Mouse (Mus musculus) lung, postnatal 14 days (tissue): ENCODE results near the gene Hist1h4j.
A peak's percentile ranks its signal among the peaks of the same experiment; 100 is the strongest.
"Not testable (repeated sequence)": the region's sequence is repeated elsewhere in the genome, so short reads cannot be mapped to it uniquely, and the experiment has no call there.

Experiments used
- DNase-seq: peaks from one replicate; pipeline ENCODE4 v3.0.0; 2021

Gene Hist1h4j

GRCm38 (mm10) chr13:21727948-21728572 lies 6.8 kb upstream of the Hist1h4j start:
- DNase-seq, result no peak

DNA sequence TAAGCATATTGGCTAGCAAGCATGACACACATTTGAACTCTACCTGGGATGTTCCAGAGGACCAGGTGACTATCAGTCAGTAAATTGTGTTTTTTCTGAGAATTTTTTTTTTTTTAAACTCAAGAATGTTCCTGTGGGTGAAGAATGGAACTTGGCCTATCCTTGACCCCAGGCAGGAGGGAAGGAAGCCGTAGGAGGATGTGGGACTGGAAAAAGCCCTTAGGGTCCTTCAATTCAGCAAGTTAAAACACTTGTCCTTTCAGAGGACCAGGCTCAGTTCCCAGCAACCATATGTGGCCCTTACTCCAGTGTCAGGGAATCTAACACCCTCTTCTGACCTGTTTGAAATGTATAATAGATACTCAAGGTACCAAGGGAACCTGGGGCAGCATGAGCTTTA lies 5.3 kb upstream of the Hist1h4j start:
- DNase-seq, result no peak

DNA sequence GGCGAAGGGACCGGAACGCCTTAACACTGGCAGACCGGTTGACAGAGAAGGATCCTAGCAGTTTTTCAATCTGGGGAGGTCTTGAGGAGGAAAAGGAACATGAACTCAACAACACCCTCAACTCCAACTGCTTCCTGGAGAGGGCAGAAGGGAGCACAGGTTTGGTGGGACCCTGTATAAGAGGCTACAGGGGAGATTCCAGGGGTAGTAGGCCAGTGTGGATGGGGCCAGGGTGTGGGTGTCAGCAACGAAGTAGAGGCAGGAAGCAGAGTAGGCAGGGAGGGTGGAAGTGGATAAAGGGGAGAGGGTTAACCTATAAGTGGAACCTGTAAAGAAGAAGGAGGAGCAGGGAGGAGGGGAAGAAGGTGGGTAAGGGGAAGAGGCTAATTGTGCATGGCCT lies 1.4 kb upstream of the Hist1h4j start:
- DNase-seq, result no peak

DNA sequence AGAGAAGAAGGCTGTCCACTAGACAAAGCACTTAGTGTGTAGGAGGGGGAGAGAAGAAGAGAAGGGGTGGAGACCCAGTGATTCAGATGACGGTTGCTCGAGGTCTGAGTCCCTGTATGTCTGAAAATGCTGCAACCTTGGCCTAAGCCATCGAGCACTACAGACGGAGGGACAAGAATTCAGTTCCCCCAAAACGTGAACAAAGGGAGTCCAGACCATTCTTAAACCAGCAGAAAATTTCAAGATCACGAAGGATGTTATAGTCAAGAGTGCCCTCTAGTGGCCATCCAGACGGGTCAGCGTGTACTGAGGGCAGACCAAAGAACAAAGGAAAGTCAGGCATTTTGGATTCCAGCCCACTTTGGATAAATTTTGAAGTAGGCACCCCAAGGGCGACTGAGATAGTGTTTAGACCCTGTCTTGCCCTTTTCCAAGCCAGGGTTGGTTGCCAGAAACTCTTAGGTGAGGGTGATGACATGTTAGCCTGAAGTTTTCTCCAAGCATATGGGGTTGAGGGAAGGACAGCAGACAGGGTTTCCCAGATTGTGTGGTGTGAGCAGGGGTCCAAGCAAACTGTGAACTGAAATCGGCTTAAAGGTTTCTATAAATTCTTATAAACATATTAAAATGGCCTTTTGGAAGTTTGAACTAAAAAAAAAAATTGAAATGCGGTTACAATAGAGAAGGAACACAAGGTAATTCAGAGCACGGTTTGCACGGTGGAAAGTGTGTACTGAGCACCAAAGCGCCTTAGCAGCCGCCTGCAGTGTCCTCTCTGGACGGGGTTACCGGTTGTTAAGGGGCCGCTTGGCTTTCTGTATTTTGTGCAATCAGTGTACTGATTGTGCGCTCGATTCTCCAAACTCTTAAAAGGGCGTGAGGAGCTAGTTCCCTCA lies 606 bp upstream of the Hist1h4j start:
- peak; percentile 85 for DNase-seq

- DNase-seq, result no peak
These were observed 10.1 kb downstream of the Hist1h4j start for GRCm38 (mm10) chr13:21745006-21745405.

DNA sequence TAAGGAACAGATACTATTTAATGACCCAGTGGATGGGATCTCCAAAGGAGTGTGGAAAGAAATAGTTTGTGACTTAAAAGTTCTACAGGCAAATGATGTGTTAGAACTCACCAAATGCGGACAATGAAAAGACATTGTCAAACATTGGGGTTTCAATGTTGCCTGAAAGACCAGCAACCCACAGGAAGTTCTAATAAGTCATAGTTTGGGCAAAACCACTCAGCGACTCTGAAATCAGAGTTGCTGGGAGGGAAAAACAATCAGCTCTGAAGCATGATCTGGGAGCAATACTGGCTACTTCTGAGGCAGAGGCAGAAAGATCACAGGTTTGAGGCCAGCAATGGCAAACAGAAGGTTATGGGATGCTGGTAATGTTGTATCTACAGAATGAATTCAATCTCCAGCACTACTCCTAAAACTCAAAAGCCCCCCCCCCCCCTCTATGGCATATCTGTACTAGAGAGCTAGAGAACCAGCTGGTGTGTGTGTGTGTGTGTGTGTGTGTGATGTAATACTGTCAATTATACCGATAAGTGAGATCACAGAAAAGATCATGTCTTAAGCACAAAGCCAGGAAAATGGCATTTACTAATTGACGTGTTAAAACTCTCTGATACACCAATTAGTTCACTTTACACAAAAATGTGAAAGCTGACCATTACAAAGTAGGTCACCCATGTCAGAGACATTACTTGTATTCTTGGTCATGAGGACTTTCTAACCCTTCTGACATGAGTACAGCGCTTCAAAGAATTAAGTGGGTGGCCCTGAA lies 14.7 kb downstream of the Hist1h4j start:
- no peak for DNase-seq

DNA sequence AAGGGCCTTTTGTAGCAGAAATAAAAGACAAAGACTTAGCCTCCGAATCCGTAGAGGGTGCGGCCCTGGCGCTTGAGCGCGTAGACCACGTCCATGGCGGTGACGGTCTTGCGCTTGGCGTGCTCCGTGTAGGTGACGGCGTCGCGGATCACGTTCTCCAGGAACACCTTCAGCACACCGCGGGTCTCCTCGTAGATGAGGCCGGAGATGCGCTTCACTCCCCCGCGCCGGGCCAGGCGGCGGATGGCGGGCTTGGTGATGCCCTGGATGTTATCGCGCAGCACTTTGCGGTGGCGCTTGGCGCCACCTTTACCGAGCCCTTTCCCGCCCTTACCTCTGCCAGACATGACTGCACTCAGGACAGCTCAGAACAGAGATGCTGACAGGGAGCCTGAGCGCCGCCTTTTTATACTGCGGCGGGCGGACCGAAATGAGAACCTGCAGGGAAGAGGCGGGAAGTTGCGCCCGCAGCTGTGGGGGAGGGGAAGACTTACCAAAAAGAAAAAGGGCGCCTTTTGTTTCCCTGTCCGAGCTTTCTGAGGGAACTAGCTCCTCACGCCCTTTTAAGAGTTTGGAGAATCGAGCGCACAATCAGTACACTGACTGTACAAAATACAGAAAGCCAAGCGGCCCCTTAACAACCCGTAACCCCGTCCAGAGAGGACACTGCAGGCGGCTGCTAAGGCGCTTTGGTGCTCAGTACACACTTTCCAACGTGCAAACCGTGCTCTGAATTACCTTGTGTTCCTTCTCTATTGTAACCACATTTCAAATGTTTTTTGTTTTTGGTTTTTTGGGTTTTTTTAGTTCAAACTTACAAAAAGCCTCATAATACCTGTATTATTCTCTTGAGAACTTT lies 15.5 kb downstream of the Hist1h4j start, which contains the start of gene Hist1h4k:
Gene Hist1h4k (minus strand): TSS at position 347 of the 859 bp plus-strand sequence.
- peak; percentile 86 for DNase-seq

DNA sequence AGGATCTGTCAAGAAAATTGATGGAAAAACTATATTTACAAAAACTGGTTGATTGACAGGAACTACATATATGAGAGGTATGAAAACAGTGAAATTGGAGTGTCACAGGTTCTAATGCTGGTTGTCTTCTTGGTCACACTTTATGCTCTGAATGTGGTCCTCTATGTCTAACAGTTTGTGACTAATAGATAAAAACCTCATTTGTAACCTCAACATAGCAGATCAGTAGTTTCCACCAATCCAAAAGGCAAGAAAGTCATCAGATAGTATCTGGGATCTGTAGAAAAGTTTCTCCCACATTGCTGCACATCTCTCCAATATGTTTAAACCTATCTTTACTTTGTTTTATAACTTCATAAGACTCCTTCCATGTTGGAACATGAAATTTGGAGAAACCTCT lies 16.6 kb downstream of the Hist1h4j start:
- no peak for DNase-seq

DNA sequence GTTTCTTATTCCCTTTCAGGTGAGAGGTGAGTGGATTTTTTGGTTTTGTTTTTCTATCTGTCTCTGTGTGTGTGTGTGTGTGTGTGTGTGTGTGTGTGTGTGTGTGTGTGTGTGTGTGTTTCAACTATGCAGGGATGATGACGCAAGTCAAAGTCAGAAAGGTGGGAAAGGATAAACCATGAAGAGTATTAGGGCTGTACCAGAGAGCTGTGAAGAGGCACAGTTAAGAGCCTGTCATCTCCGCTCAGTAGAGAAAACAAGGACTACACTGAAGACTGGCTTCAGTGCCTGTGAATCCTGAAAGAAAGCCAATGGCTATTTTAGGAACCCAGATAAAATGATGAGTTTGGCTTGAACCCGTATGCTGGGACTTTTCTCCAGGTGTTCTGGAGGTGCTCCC lies 17.0 kb downstream of the Hist1h4j start:
- no peak for DNase-seq

- DNase-seq, result no peak
These were observed 17.5 kb downstream of the Hist1h4j start for GRCm38 (mm10) chr13:21752356-21752755.

GRCm38 (mm10) chr13:21753051-21753523 lies 18.2 kb downstream of the Hist1h4j start:
- DNase-seq, result no peak

DNA sequence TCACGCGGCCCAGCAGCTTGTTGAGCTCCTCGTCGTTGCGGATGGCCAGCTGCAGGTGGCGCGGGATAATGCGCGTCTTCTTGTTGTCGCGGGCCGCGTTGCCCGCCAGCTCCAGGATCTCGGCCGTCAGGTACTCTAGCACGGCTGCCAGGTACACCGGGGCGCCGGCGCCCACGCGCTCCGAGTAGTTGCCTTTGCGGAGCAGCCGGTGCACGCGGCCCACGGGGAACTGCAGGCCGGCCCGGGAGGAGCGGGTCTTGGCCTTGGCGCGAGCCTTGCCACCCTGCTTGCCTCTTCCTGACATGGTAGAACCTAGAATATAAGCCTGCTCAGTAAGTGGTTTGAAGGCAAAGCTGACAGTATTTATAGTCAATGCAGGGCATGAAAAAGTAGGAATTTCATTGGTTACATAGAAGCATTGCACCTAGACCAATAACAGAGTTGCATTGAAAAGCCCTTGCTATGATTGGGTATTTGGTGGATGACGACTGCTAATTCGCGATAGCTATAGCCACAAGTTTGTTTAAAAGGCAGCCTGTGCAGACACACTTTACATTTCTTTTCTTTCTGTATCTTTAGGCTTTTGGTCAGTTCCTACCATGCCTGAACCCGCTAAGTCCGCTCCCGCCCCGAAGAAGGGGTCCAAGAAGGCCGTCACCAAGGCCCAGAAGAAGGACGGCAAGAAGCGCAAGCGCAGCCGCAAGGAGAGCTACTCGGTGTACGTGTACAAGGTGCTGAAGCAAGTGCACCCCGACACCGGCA lies 18.8 kb downstream of the Hist1h4j start, which contains the start of the genes Hist1h2ak and Hist1h2bn:
Gene Hist1h2ak (minus strand): TSS at position 304 of the 762 bp plus-strand sequence.
Gene Hist1h2bn (plus strand): TSS at position 600 of the 762 bp plus-strand sequence.
- DNase-seq, result peak; percentile 54

DNA sequence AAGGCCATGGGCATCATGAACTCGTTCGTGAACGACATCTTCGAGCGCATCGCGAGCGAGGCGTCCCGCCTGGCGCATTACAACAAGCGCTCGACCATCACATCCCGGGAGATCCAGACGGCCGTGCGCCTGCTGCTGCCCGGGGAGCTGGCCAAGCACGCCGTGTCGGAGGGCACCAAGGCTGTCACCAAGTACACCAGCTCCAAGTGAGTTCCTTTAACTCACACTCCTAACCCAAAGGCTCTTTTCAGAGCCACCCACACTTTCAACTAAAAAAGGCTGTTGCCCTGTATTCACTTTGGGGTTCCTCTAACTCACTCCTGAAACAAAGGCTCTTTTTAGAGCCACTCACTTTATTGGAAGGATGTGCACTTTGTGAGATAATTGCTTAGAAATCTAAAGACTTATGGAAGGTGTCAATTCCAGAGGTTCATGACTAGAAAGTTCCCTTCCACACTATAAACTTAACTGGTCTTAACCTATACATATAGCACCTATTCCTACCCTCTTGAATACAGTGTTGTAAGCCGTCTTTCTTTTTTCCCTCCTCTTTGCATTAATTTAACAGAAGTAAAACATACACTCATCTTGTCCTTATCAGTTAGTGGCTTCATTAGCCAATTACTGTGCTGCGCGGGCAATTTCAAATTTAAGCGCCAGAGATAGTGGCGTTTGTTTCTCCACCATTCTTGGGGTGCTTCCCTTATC lies 19.6 kb downstream of the Hist1h4j start:
- not testable (repeated sequence) for DNase-seq

DNA sequence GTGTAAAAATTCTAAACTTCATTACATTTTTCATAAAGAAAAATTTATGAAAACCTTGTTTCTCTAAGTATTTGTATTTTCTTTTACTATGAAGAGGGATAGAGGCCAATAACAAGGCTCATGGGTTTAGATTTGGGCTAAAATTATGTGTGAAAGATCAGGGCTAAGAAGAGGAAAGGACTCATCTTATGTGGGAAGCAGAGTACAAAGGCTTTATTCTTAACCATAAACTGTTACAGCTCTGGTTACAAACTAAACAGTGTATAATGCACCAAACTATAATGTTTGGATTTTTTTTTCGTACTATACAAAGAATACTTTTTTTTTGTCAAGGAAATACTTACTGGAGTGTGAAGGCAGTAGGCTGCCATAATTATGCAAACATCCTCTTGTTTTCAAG lies 20.8 kb downstream of the Hist1h4j start:
- no peak for DNase-seq

DNA sequence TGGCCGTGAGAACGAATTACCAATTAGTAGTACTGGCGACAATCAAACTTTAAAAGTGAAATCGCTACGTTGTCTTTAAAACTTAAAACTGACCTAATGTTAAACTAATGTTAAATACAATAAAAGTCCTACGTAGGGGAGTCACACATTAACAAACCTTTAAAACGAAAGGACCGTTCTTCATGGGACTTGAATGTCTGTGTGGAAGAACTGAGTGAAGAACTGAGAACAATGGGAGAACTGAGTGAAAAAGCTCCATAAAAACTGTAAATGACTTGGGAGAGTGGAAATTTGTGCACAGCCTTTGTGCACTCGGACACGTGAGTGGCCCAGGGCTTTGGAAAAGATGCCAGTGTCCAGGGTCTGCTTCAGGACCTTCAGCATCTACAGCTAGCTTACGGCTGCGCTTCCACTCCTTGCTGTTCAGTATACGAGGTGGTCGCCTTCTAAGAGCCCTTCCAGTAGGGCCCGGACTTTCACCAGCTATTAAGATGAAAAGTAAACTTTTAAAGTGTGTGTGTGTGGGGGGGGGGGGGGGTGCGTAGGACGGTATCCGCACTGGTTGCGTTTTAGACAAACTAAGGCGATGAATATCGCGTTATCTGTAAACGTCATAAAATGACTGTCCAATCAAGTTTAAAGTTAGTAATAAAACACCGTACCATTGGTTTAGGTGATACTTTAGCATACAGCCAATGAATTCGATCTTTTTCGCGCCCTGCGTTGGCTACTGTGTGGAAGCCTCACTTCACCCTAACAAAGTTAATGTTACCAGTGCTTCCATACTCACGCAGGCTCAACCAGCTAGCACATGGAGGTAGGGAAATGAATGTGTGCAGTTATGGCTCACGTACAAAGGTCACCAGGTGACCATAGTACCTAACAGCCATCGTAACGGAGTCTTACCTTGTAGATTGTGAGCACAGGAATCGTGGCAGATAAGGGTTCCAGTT lies 44.2 kb downstream of the Hist1h4j start:
- peak; percentile 67 for DNase-seq

DNA sequence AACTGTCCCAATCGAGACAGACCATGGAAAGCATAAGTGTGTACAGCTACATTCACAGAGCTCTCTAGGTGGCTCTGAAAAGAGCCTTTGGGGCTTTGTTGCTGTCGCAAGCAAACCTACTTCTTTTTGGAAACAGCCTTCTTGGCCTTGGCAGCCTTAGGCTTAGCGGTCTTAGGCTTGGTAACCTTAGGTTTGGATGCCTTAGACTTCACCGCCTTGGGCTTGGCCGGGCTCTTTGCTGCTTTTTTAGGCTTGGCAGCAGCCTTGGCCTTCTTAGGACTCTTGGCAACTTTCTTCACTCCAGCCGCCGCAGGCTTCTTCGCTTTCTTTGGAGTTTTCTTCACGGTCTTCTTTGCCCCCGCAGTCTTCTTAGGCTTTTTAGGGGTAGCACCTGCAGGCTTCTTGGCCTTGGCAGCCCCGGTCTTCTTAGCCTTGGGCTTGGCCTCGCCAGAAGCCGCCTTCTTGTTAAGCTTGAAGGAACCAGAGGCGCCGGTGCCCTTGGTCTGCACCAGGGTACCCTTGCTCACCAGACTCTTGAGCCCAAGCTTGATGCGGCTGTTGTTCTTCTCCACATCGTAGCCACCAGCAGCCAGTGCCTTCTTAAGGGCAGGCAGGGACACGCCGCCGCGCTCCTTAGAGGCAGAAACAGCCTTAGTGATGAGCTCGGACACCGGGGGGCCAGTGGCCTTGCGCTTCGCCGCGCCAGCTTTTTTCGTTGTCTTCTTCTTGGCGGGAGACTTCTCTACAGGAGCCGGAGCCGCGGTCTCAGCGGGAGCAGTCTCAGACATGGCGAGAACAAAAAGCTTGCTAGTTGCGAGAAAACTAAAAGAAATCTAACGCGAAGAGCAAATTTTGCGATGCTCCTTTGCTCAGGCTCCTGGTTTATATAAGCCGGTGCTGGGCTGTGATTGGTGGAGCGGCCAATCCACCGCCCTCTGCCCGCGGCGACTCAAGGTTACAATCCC lies 45.2 kb downstream of the Hist1h4j start, which contains the start of gene Hist1h1b:
Gene Hist1h1b (minus strand): TSS at position 859 of the 965 bp plus-strand sequence.
- DNase-seq, result peak; percentile 44

GRCm38 (mm10) chr13:21781021-21781555 lies 46.2 kb downstream of the Hist1h4j start:
- no peak for DNase-seq

DNA sequence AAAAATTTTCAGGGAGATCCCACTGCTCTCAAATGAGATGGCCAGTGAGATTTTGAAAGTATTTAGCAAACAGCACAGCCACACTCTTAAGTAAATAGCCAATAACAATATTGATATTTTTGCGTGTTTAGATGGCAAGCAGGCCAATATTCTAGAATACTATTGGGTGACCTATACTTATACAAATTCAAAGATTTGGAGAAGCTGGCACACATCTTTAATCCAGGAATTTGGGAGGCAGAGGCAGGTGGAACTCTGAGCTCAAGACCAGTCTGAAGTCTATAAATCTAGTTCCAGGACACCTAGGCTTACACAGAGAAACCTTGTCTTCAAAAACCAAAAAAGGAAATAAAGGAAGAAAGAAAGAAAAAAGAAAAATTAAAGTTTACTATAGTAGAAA lies 46.8 kb downstream of the Hist1h4j start:
- DNase-seq, result no peak
